Comparison of ENCODE assay signal across 27 mouse cellular contexts in genomic region chr5:34758762-34759161, GRCm38 (mm10).
"Had no signal": no experiment of that assay in that cellular context is flagged by ENCODE, and none has a peak within 500 bp of the region (broad histone marks: within the 10 kb centered on the region; RNA-seq: fewer than 3 reads in every experiment).

No protein-coding gene starts in this region.

- DNase-seq: gastrocnemius, adult 2 months; gastrocnemius, postnatal 10 days; gastrocnemius, postnatal 25 days; heart, adult 18-20 months; heart, postnatal 10 days; heart, postnatal 4 days; kidney, adult 18-20 months; kidney, adult 8-10 months; kidney, postnatal 10 days; kidney, postnatal 25 days; kidney, postnatal 4 days; liver; liver, embryonic 13.5 days had no signal

- ATAC-seq: inflammation-experienced regulatory T-cells, adult 6 months; intestine, embryonic 15.5 days; intestine, postnatal 0 days had no signal

- H3K9me3 ChIP-seq: heart, embryonic 10.5 days; heart, embryonic 12.5 days; hindbrain, embryonic 13.5 days; hindbrain, embryonic 15.5 days; intestine, embryonic 15.5 days; limb, embryonic 10.5 days; limb, embryonic 12.5 days; liver, embryonic 13.5 days; liver, embryonic 15.5 days had no signal

- H3K4me3 ChIP-seq: gastrocnemius, adult 2 months; heart, embryonic 10.5 days; heart, embryonic 12.5 days; hindbrain, embryonic 10.5 days; hindbrain, embryonic 13.5 days; hindbrain, embryonic 15.5 days; intestine, embryonic 15.5 days; layer of hippocampus, adult 2 months; left cerebral cortex, adult 2 months; limb, embryonic 10.5 days; limb, embryonic 12.5 days; liver, embryonic 13.5 days; liver, embryonic 15.5 days had no signal

- H3K4me2 ChIP-seq: heart, embryonic 12.5 days; hindbrain, embryonic 13.5 days; hindbrain, embryonic 15.5 days; intestine, embryonic 15.5 days; limb, embryonic 12.5 days; liver, embryonic 11.5 days; liver, embryonic 13.5 days; liver, embryonic 15.5 days had no signal

- H3K27ac ChIP-seq: gastrocnemius, adult 2 months; heart, embryonic 10.5 days; hindbrain, embryonic 10.5 days; hindbrain, embryonic 13.5 days; hindbrain, embryonic 15.5 days; intestine, embryonic 15.5 days; layer of hippocampus, adult 2 months; left cerebral cortex, adult 2 months; limb, embryonic 10.5 days; limb, embryonic 12.5 days; liver, embryonic 13.5 days; liver, embryonic 15.5 days had no signal

- H3K36me3 ChIP-seq: heart, embryonic 10.5 days; heart, embryonic 12.5 days; hindbrain, embryonic 13.5 days; hindbrain, embryonic 15.5 days; intestine, embryonic 15.5 days; limb, embryonic 12.5 days; liver, embryonic 13.5 days; liver, embryonic 15.5 days had no signal

- H3K9ac ChIP-seq: heart, embryonic 12.5 days; hindbrain, embryonic 13.5 days; hindbrain, embryonic 15.5 days; intestine, embryonic 15.5 days; limb, embryonic 12.5 days; liver, embryonic 13.5 days; liver, embryonic 15.5 days had no signal

- H3K27me3 ChIP-seq: heart, embryonic 12.5 days; hindbrain, embryonic 13.5 days; intestine, embryonic 15.5 days had no signal
